Mouse (Mus musculus) kidney, adult 8-10 months (tissue): ENCODE measurements around the gene Serpinb9.
A peak's percentile ranks its signal among the peaks of the same experiment; 100 is the strongest.
"Not testable (repeated sequence)": the region's sequence is repeated elsewhere in the genome, so short reads cannot be mapped to it uniquely, and the experiment has no call there.

ENCODE experiments used
- DNase-seq, 2 experiments: peaks; one replicate each; pipeline ENCODE4 v3.0.0; 2022

The Serpinb9 gene

GRCm38 (mm10) chr13:33002950-33003349 lies at the start of gene Serpinb9:
Gene Serpinb9 (plus strand): TSS chr13:33003250.
- DNase-seq: no peak

GRCm38 (mm10) chr13:32956537-32956936 lies 46.5 kb upstream of the Serpinb9 start:
- DNase-seq: no peak

GRCm38 (mm10) chr13:32957917-32958316 lies 45.1 kb upstream of the Serpinb9 start:
- no peak for DNase-seq

- not testable (repeated sequence) for DNase-seq
Observed at GRCm38 (mm10) chr13:32958521-32958920, 44.5 kb upstream of the Serpinb9 start.

- DNase-seq: no peak
Observed at GRCm38 (mm10) chr13:32963990-32964753, 38.9 kb upstream of the Serpinb9 start.

GRCm38 (mm10) chr13:32964989-32965811 lies 37.9 kb upstream of the Serpinb9 start, which contains the start of gene Serpinb6b:
Gene Serpinb6b (plus strand): TSS chr13:32965209.
- DNase-seq: peak; percentile 33 to 36

- no peak for DNase-seq
Observed at GRCm38 (mm10) chr13:32966116-32966515, 36.9 kb upstream of the Serpinb9 start.

- DNase-seq: no peak
Observed at GRCm38 (mm10) chr13:32967233-32967632, 35.8 kb upstream of the Serpinb9 start.

- no peak for DNase-seq
Observed at GRCm38 (mm10) chr13:32968353-32968984, 34.6 kb upstream of the Serpinb9 start.

GRCm38 (mm10) chr13:32968996-32969640 lies 33.9 kb upstream of the Serpinb9 start:
- no peak for DNase-seq

- DNase-seq: no peak
Observed at GRCm38 (mm10) chr13:32969641-32970040, 33.4 kb upstream of the Serpinb9 start.

- no peak for DNase-seq
Observed at GRCm38 (mm10) chr13:32970776-32971175, 32.3 kb upstream of the Serpinb9 start.

GRCm38 (mm10) chr13:32974268-32974667 lies 28.8 kb upstream of the Serpinb9 start:
- no peak for DNase-seq

- DNase-seq: no peak
Observed at GRCm38 (mm10) chr13:32974889-32975460, 28.1 kb upstream of the Serpinb9 start.

GRCm38 (mm10) chr13:32975710-32976109 lies 27.3 kb upstream of the Serpinb9 start:
- DNase-seq: no peak

- no peak for DNase-seq
Observed at GRCm38 (mm10) chr13:32982556-32983042, 20.5 kb upstream of the Serpinb9 start.

- no peak for DNase-seq
Observed at GRCm38 (mm10) chr13:32986256-32986655, 16.8 kb upstream of the Serpinb9 start.

- no peak for DNase-seq
Observed at GRCm38 (mm10) chr13:32993152-32993893, 9.7 kb upstream of the Serpinb9 start.

GRCm38 (mm10) chr13:32993894-32994242 lies 9.2 kb upstream of the Serpinb9 start:
- no peak for DNase-seq

- peak in 1 of 2 experiments; percentile 20 for DNase-seq
Observed at GRCm38 (mm10) chr13:32995051-32995450, 8.0 kb upstream of the Serpinb9 start.

GRCm38 (mm10) chr13:33001341-33001740 lies 1.7 kb upstream of the Serpinb9 start:
- no peak for DNase-seq
